Mouse (Mus musculus): Measurements from ENCODE around the gene Pet117. TPM values are rescaled to one million over a fixed set of nuclear protein-coding genes. Genes with fewer than 3 reads are reported as not detected.

Gene Pet117
- polyA plus RNA-seq, 1 experiment from 2014 or later = 2.4 TPM

DNA sequence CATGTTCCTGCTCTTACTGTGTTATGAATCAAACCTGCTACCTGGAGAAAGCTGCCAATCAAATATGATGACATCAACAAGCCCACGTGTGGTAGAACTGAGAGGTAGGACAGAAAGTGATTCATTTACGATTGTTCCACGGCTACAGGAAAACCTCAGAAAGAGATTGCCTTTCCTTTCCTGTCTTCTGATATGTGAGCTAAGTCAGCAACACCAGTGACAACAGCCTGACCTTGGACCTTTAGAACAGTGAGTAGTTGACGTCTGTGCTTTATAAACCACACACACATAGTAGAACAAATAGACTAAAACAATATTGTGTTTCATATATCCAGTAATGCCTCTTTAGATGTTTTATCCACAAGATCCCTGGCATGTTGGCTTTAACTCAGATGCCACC is 25.6 kb upstream of the Pet117 start:
- Histone ChIP-seq H3K27ac (replicated peaks) (no peak overlapping the region), H3K4me2 (replicated peaks; ENCODE audit: low read depth) (no peak overlapping the region), H3K9ac (ENCODE audit: low read length) (no peak overlapping the region), H3K9me3 (ENCODE audit: control insufficient read depth, low read length) (no peaks in the 10 kb centered on the region), H3K36me3 (ENCODE audit: control insufficient read depth, insufficient read depth, low read length) (no peaks in the 10 kb centered on the region), H3K4me1 (replicated peaks; ENCODE audit: control insufficient read depth, insufficient read depth) (no peaks in the 10 kb centered on the region), H3K4me3 (ENCODE audit: low read depth, low read length) (no peak overlapping the region), H3K27me3 (ENCODE audit: control insufficient read depth, insufficient read depth, low read length) (no peaks in the 10 kb centered on the region)
- TF ChIP-seq EP300 (optimal IDR thresholded peaks at IDR 0.05) = no peak
- TF ChIP-seq CTCF (IDR thresholded peaks at IDR 0.05; ENCODE audit: low read depth) = no peak
- DNase-seq (ENCODE audit: low spot score) = no peak
- WGBS = 63% methylated on average over 4 of the region's 4 CpGs
- ATAC-seq (ENCODE audit: low FRiP score, low TSS enrichment) = peak; percentile 60

DNA sequence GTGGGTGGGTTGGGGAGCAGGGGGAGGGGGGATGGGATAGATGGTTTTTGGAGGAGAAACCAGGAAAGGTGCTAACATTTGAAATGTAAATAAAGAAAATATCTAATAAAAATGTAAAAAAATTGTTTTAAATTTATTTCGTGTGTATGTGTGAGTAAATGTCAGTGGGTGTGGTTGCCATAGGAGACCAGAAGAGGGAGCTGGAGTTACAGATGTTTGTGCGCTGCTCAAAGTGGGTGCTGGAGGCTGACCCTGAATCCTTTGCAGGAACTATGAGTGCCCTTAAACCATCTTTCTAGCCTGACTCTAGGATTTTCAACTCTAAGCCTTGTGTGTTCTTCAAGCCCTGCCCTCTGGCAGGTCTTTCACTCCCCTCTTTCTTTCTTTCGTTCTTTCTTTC is 20.3 kb upstream of the Pet117 start:
- Histone ChIP-seq H3K27me3 (ENCODE audit: control insufficient read depth, insufficient read depth, low read length) (no peaks in the 10 kb centered on the region), H3K27ac (replicated peaks) (no peak overlapping the region), H3K36me3 (ENCODE audit: control insufficient read depth, insufficient read depth, low read length) (no peaks in the 10 kb centered on the region), H3K9ac (ENCODE audit: low read length) (no peak overlapping the region), H3K4me2 (replicated peaks; ENCODE audit: low read depth) (no peak overlapping the region), H3K4me3 (ENCODE audit: low read depth, low read length) (no peak overlapping the region), H3K4me1 (replicated peaks; ENCODE audit: control insufficient read depth, insufficient read depth) (no peaks in the 10 kb centered on the region), H3K9me3 (ENCODE audit: control insufficient read depth, low read length) (no peaks in the 10 kb centered on the region)
- no peak for TF ChIP-seq EP300 (optimal IDR thresholded peaks at IDR 0.05)
- TF ChIP-seq CTCF (IDR thresholded peaks at IDR 0.05; ENCODE audit: low read depth) = peak; percentile 47
- 69% methylated on average over 3 of the region's 3 CpGs for WGBS
- ATAC-seq (ENCODE audit: low FRiP score, low TSS enrichment) = no peak
- no peak for DNase-seq (ENCODE audit: low spot score)

DNA sequence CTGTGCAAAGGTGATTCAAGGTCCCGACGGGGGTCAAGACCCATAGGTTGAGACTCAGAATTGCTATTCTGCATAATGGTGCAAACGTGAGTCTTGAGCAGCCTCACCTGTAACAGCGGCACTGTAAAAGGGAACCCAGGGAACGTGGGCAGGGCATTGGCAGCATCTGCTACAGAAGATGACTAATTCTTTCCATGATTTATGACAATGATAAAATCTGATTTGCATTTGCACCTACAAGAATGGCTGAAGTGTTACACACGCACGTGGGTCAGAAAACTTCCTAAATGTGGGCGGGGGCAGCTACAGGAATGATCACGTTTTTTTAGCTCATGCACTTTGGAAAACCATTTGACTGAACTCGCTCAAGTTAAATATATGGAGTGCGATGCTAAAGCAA is 16.0 kb upstream of the Pet117 start:
- Histone ChIP-seq H3K9me3 (ENCODE audit: control insufficient read depth, low read length) (no peaks in the 10 kb centered on the region), H3K4me2 (replicated peaks; ENCODE audit: low read depth) (no peak overlapping the region), H3K9ac (ENCODE audit: low read length) (no peak overlapping the region), H3K36me3 (ENCODE audit: control insufficient read depth, insufficient read depth, low read length) (no peaks in the 10 kb centered on the region), H3K27me3 (ENCODE audit: control insufficient read depth, insufficient read depth, low read length) (no peaks in the 10 kb centered on the region), H3K4me3 (ENCODE audit: low read depth, low read length) (no peak overlapping the region), H3K27ac (replicated peaks) (no peak overlapping the region), H3K4me1 (replicated peaks; ENCODE audit: control insufficient read depth, insufficient read depth) (no peaks in the 10 kb centered on the region)
- no peak for DNase-seq (ENCODE audit: low spot score)
- TF ChIP-seq CTCF (IDR thresholded peaks at IDR 0.05; ENCODE audit: low read depth) = no peak
- no peak for TF ChIP-seq EP300 (optimal IDR thresholded peaks at IDR 0.05)
- ATAC-seq (ENCODE audit: low FRiP score, low TSS enrichment) = no peak
- WGBS = 77% methylated on average over 11 of the region's 11 CpGs

DNA sequence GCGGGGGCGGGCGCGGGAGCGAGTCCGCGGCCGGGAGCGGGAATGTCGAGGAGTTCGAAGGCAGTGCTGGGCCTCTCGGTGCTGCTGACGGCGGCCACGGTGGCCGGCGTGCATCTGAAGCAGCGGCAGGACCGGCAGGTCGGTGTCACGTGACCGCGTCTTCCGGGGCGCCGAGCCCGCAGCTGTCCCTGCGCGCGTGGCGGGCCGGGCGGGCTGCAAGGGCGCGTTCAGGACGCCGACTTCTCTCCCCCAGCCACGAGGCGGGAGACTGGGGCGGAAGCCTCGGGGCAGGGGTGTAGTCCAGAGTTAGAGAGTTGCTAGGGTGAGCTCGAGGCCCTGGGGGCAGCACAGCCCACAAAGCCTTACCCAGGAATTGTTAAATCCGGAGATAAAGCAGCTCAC is 225 bp downstream of the Pet117 start:
- ATAC-seq (ENCODE audit: low FRiP score, low TSS enrichment) (peak; percentile 83), DNase-seq (ENCODE audit: low spot score) (no peak)
- peak overlapping the region; percentile 96 for H3K27ac ChIP-seq (replicated peaks)
- H3K4me1 ChIP-seq (replicated peaks; ENCODE audit: control insufficient read depth, insufficient read depth) = peaks cover 3% of the 10 kb centered on the region; the same call in 1 of the 2 replicates
- peak overlapping the region; percentile 65 for H3K4me3 ChIP-seq (ENCODE audit: low read depth, low read length)
- no peak for TF ChIP-seq EP300 (optimal IDR thresholded peaks at IDR 0.05)
- peak; percentile 25; the same call in 1 of the 2 replicates for TF ChIP-seq CTCF (IDR thresholded peaks at IDR 0.05; ENCODE audit: low read depth)
- peak overlapping the region; percentile 68 for H3K9ac ChIP-seq (ENCODE audit: low read length)
- H3K4me2 ChIP-seq (replicated peaks; ENCODE audit: low read depth) = peak overlapping the region; percentile 56
- H3K27me3 ChIP-seq (ENCODE audit: control insufficient read depth, insufficient read depth, low read length) = no peaks in the 10 kb centered on the region
- H3K36me3 ChIP-seq (ENCODE audit: control insufficient read depth, insufficient read depth, low read length) = 0 out of 2 replicates have a peak, but pooled peaks cover 3% of the 10 kb centered on the region
- H3K9me3 ChIP-seq (ENCODE audit: control insufficient read depth, low read length) = no peaks in the 10 kb centered on the region
- 0% methylated on average over 35 of the region's 43 CpGs for WGBS

DNA sequence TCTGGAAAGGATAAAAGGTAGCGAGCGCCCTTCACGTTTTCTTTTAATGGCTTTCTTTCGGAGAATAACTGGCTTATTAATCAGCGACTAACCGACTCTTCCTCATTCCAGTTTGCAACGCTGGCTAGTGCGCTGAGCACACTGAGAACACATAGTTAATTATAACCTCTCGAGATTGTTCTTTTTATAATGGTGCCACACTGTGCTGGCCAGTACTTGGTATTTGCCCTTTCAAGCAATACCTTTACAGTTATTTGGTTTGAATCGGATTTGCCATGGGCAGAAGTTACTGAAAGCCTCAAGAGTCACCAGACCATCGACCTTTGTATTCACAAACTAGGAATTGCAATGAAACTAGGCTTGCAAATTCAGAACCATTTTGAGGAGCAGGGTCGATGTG is 715 bp downstream of the Pet117 start:
- Histone ChIP-seq H3K27ac (replicated peaks) (peak overlapping the region; percentile 96), H3K4me2 (replicated peaks; ENCODE audit: low read depth) (peak overlapping the region; percentile 56), H3K4me1 (replicated peaks; ENCODE audit: control insufficient read depth, insufficient read depth) (peaks cover 3% of the 10 kb centered on the region; the same call in 1 of the 2 replicates), H3K36me3 (ENCODE audit: control insufficient read depth, insufficient read depth, low read length) (0 out of 2 replicates have a peak, but pooled peaks cover 3% of the 10 kb centered on the region), H3K9ac (ENCODE audit: low read length) (peak overlapping the region; percentile 68), H3K9me3 (ENCODE audit: control insufficient read depth, low read length) (no peaks in the 10 kb centered on the region), H3K27me3 (ENCODE audit: control insufficient read depth, insufficient read depth, low read length) (no peaks in the 10 kb centered on the region), H3K4me3 (ENCODE audit: low read depth, low read length) (peak overlapping the region; percentile 65)
- TF ChIP-seq EP300 (optimal IDR thresholded peaks at IDR 0.05) (no peak), CTCF (IDR thresholded peaks at IDR 0.05; ENCODE audit: low read depth) (no peak)
- WGBS = 1% methylated on average over 12 of the region's 12 CpGs
- DNase-seq (ENCODE audit: low spot score) (no peak), ATAC-seq (ENCODE audit: low FRiP score, low TSS enrichment) (peak; percentile 54)

DNA sequence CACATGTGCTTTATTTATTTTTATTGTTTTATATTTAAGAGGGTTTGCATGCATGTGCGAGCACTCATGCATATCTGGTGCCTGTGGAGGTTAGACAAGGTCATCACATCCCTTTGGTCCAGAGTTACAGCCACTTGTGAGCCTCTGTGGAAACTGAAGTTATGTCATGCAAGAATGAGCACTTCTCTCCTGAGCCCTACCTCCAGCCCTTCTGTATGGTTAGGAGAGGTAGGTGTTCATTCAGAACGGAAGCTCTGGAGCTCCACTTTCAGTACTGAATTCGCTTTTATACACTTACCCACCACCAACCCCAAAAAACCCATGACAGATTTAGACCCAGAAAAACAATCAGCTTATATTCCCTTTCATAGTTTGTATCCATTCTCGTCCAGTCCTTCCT is 2.8 kb downstream of the Pet117 start:
- 89% methylated on average over 4 of the region's 4 CpGs for WGBS
- Histone ChIP-seq H3K9ac (ENCODE audit: low read length) (no peak overlapping the region), H3K9me3 (ENCODE audit: control insufficient read depth, low read length) (no peaks in the 10 kb centered on the region), H3K27ac (replicated peaks) (no peak overlapping the region), H3K4me3 (ENCODE audit: low read depth, low read length) (no peak overlapping the region), H3K4me1 (replicated peaks; ENCODE audit: control insufficient read depth, insufficient read depth) (peaks cover 3% of the 10 kb centered on the region; the same call in 1 of the 2 replicates), H3K4me2 (replicated peaks; ENCODE audit: low read depth) (no peak overlapping the region), H3K27me3 (ENCODE audit: control insufficient read depth, insufficient read depth, low read length) (no peaks in the 10 kb centered on the region), H3K36me3 (ENCODE audit: control insufficient read depth, insufficient read depth, low read length) (peaks cover 5% of the 10 kb centered on the region; the same call in 1 of the 2 replicates)
- DNase-seq (ENCODE audit: low spot score) = no peak
- TF ChIP-seq EP300 (optimal IDR thresholded peaks at IDR 0.05) (no peak), CTCF (IDR thresholded peaks at IDR 0.05; ENCODE audit: low read depth) (no peak)
- no peak for ATAC-seq (ENCODE audit: low FRiP score, low TSS enrichment)

Data from stomach, postnatal 0 days (tissue).